Mouse (Mus musculus) limb, embryonic 10.5 days (tissue): ENCODE measurements at regions not wholly inside any gene's neighbourhood (a gene's known extent, or its start where the extent isn't known, plus 50 kb on each side); places are given as distances from the start of the nearest gene placed in this dataset.

Source experiments
- DNase-seq: peaks from one replicate; pipeline ENCODE4 v3.0.0-alpha.2; 2017; ENCODE audit warnings: low spot score
- H3K27ac ChIP-seq: fragments of 300-500 bp; sonication (generic); 2 replicates; pipeline ENCODE4 v1.5.1; 2016; ENCODE audit warnings: mild to moderate bottlenecking
- H3K27me3 ChIP-seq: fragments of 300-500 bp; sonication (generic); 2 replicates; pipeline ENCODE4 v1.6.1; 2016; ENCODE audit warnings: low read depth, mild to moderate bottlenecking; ENCODE audit not compliant: poor library complexity, severe bottlenecking
- H3K36me3 ChIP-seq: fragments of 300-500 bp; sonication (generic); 2 replicates; pipeline ENCODE4 v1.6.1; 2016; ENCODE audit warnings: mild to moderate bottlenecking, moderate library complexity
- H3K4me1 ChIP-seq: fragments of 300-500 bp; sonication (generic); 2 replicates; pipeline ENCODE4 v1.6.1; 2016
- H3K4me3 ChIP-seq: fragments of 300-500 bp; sonication (generic); 2 replicates; pipeline ENCODE4 v1.5.1; 2016; ENCODE audit warnings: mild to moderate bottlenecking, moderate library complexity
- H3K9me3 ChIP-seq: fragments of 300-500 bp; sonication (generic); replicated peaks from 2 replicates; pipeline ENCODE4 v1.6.1; 2016; ENCODE audit warnings: mild to moderate bottlenecking
- WGBS: fragments of 180-500 bp; shearing (Covaris S2); methylation state at CpG from one replicate; pipeline ENCODE4 v1.1.7; 2016; 5-methylcytosine and 5-hydroxymethylcytosine counted together

DNA sequence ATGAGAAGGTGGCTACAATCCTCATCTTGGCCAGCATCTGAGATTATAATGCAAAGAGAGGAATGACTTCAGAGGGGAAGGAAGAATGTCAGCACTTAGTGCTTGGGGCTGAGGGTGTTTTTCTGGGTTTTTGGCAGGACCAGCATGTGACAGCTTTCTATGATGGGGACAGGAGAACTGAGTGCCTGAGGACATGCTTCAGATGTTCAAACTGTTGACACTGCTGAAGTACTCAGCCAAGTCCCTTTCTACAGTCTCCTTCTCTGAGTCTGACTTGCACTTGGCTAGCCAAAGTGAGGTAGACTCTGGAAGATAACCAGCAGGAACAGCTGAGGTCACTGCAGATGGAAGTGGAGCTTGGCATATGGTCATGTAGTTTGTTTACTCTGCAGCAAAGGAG lies 402.1 kb upstream of the Klhl29 start:
- H3K9me3 ChIP-seq, result no peaks in the 10 kb centered on the region
- no peak for DNase-seq

GRCm38 (mm10) chr12:5771399-5771978 lies 396.0 kb upstream of the Klhl29 start:
- Histone ChIP-seq H3K9me3 (no peaks in the 10 kb centered on the region), H3K4me3 (no peak overlapping the region), H3K27ac (no peak overlapping the region), H3K27me3 (no peaks in the 10 kb centered on the region), H3K4me1 (no peaks in the 10 kb centered on the region), H3K36me3 (no peaks in the 10 kb centered on the region)
- DNase-seq, result no peak
- 71% methylated on average over 5 of the region's 5 CpGs for WGBS

More for the DNA sequence above, 402.1 kb upstream of the Klhl29 start:
- H3K27ac ChIP-seq, result no peak overlapping the region
- no peaks in the 10 kb centered on the region for H3K27me3 ChIP-seq
- no peak overlapping the region for H3K4me3 ChIP-seq
- no peaks in the 10 kb centered on the region for H3K36me3 ChIP-seq
- H3K4me1 ChIP-seq, result peaks cover 5% of the 10 kb centered on the region; the same call in 1 of the 2 replicates

DNA sequence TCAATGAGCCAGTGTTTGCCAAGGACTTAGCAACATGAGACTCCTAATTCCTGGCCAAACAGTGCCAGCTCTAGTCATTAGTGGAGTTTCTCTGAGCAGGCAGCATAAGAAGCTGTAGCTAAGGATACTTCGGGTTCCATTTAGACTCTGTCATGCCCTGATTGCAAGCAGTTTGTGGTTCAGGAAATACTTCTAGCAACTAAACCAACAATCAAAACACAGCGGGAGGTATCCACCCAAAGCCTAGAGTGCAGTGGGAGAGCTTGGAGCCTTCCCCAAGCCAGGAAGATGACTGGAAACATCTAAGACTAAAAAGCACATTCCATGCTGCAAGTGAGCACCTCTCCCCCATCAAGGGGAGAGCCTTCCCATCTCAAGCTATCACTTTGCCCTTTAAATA lies 395.0 kb upstream of the Klhl29 start:
- H3K36me3 ChIP-seq, result no peaks in the 10 kb centered on the region
- no peaks in the 10 kb centered on the region for H3K9me3 ChIP-seq
- WGBS, result 78% methylated on average over 2 of the region's 2 CpGs
- no peak overlapping the region for H3K27ac ChIP-seq
- DNase-seq, result no peak
- H3K4me1 ChIP-seq, result no peaks in the 10 kb centered on the region
- H3K27me3 ChIP-seq, result no peaks in the 10 kb centered on the region
- H3K4me3 ChIP-seq, result no peak overlapping the region

GRCm38 (mm10) chr12:5764445-5765170 lies 389.1 kb upstream of the Klhl29 start:
- no peak overlapping the region for H3K27ac ChIP-seq
- H3K36me3 ChIP-seq, result no peaks in the 10 kb centered on the region
- 63% methylated on average over 6 of the region's 6 CpGs for WGBS
- peaks cover 3% of the 10 kb centered on the region; the same call in 1 of the 2 replicates for H3K4me1 ChIP-seq
- no peak for DNase-seq
- H3K27me3 ChIP-seq, result no peaks in the 10 kb centered on the region
- H3K4me3 ChIP-seq, result no peak overlapping the region
- no peaks in the 10 kb centered on the region for H3K9me3 ChIP-seq

- H3K4me3 ChIP-seq, result no peak overlapping the region
- WGBS, result 75% methylated on average over 1 of the region's 1 CpGs
- no peak overlapping the region for H3K27ac ChIP-seq
- no peaks in the 10 kb centered on the region for H3K36me3 ChIP-seq
- no peaks in the 10 kb centered on the region for H3K27me3 ChIP-seq
- no peaks in the 10 kb centered on the region for H3K9me3 ChIP-seq
- DNase-seq, result no peak
- peaks cover 5% of the 10 kb centered on the region for H3K4me1 ChIP-seq
Observed at GRCm38 (mm10) chr12:5764026-5764425, 388.5 kb upstream of the Klhl29 start.

- WGBS, result 73% methylated on average over 6 of the region's 6 CpGs
- no peak for DNase-seq
- Histone ChIP-seq H3K9me3 (no peaks in the 10 kb centered on the region), H3K36me3 (no peaks in the 10 kb centered on the region), H3K4me3 (no peak overlapping the region), H3K27ac (no peak overlapping the region), H3K4me1 (peaks cover 8% of the 10 kb centered on the region), H3K27me3 (no peaks in the 10 kb centered on the region)
Observed at GRCm38 (mm10) chr12:5762306-5762927, 386.9 kb upstream of the Klhl29 start.

- Histone ChIP-seq H3K36me3 (no peaks in the 10 kb centered on the region), H3K27ac (no peak overlapping the region), H3K27me3 (no peaks in the 10 kb centered on the region), H3K4me3 (no peak overlapping the region), H3K9me3 (no peaks in the 10 kb centered on the region), H3K4me1 (peaks cover 5% of the 10 kb centered on the region)
- 73% methylated on average over 3 of the region's 3 CpGs for WGBS
- DNase-seq, result no peak
Observed at GRCm38 (mm10) chr12:5759485-5759884, 384.0 kb upstream of the Klhl29 start.

DNA sequence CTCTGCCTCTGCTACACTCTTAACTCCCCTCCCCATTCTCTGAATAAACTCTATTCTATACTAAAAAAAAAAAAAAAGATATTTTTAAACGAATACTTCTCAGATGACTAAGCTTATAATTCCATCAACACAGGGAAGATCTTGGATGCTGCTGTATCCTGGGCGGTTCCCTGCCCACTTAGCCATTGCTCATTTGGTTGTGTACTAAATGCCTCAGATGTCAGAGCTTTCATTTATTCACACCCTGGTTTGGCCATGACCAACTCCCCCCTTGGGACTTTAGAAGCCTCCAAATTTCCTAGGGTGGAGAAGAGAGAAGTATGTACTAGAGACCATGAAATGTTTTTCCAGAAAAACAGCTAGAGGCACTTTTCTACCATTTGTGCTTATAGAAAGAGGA lies 382.3 kb upstream of the Klhl29 start:
- DNase-seq, result no peak
- H3K27me3 ChIP-seq, result no peaks in the 10 kb centered on the region
- H3K9me3 ChIP-seq, result no peaks in the 10 kb centered on the region
- WGBS, result 91% methylated on average over 2 of the region's 2 CpGs
- no peaks in the 10 kb centered on the region for H3K36me3 ChIP-seq
- no peak overlapping the region for H3K27ac ChIP-seq
- H3K4me3 ChIP-seq, result no peak overlapping the region
- peaks cover 4% of the 10 kb centered on the region; the same call in 1 of the 2 replicates for H3K4me1 ChIP-seq

GRCm38 (mm10) chr12:5757361-5757760 lies 381.9 kb upstream of the Klhl29 start:
- Histone ChIP-seq H3K9me3 (no peaks in the 10 kb centered on the region), H3K36me3 (no peaks in the 10 kb centered on the region), H3K27ac (no peak overlapping the region), H3K4me1 (peaks cover 4% of the 10 kb centered on the region; the same call in 1 of the 2 replicates), H3K27me3 (no peaks in the 10 kb centered on the region), H3K4me3 (no peak overlapping the region)
- DNase-seq, result no peak
- WGBS, result 92% methylated on average over 4 of the region's 4 CpGs

DNA sequence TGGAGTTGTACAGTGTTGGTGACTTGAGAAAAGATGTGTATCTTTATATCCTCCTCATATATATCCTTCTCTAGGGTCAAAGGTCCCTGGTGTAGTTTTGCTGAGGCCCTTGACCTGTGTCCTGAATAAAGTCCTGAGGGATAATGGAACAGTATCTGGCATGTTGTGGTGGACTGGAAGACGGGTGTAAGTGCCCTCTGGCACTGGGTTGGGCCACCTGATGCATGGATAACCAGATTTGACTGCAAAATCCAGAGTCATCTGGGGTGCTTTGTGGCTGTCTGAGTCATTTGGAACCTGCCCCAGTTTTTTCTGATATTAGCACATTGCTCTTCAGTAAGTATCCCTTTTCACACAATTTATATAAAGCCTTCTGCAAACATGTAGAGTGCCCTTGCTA lies 378.3 kb upstream of the Klhl29 start:
- Histone ChIP-seq H3K4me1 (0 out of 2 replicates have a peak, but pooled peaks cover under 1% of the 10 kb centered on the region), H3K27me3 (no peaks in the 10 kb centered on the region), H3K36me3 (no peaks in the 10 kb centered on the region), H3K9me3 (no peaks in the 10 kb centered on the region), H3K27ac (no peak overlapping the region), H3K4me3 (no peak overlapping the region)
- DNase-seq, result no peak
- WGBS, result 78% methylated on average over 1 of the region's 1 CpGs

- no peak overlapping the region for H3K4me3 ChIP-seq
- WGBS, result 91% methylated on average over 2 of the region's 2 CpGs
Observed at GRCm38 (mm10) chr12:5744086-5744709, 368.7 kb upstream of the Klhl29 start.

GRCm38 (mm10) chr12:5736066-5736465 lies 360.6 kb upstream of the Klhl29 start:
- no peaks in the 10 kb centered on the region for H3K36me3 ChIP-seq
- peaks cover 20% of the 10 kb centered on the region for H3K4me1 ChIP-seq
- no peaks in the 10 kb centered on the region for H3K27me3 ChIP-seq
- H3K27ac ChIP-seq, result 0 out of 2 replicates have a peak overlapping the region, but pooled peaks have one; percentile 50
- no peak overlapping the region for H3K4me3 ChIP-seq
- no peak for DNase-seq
- 50% methylated on average over 1 of the region's 1 CpGs for WGBS
- no peaks in the 10 kb centered on the region for H3K9me3 ChIP-seq

More at GRCm38 (mm10) chr12:5744086-5744709, 368.7 kb upstream of the Klhl29 start:
- no peaks in the 10 kb centered on the region for H3K9me3 ChIP-seq
- no peak for DNase-seq
- no peaks in the 10 kb centered on the region for H3K27me3 ChIP-seq
- no peaks in the 10 kb centered on the region for H3K36me3 ChIP-seq
- no peaks in the 10 kb centered on the region for H3K4me1 ChIP-seq
- no peak overlapping the region for H3K27ac ChIP-seq

- H3K4me1 ChIP-seq, result peaks cover 20% of the 10 kb centered on the region
- no peak overlapping the region for H3K4me3 ChIP-seq
- H3K36me3 ChIP-seq, result no peaks in the 10 kb centered on the region
- 96% methylated on average over 3 of the region's 3 CpGs for WGBS
- H3K27ac ChIP-seq, result no peak overlapping the region
- H3K27me3 ChIP-seq, result no peaks in the 10 kb centered on the region
- no peak for DNase-seq
- no peaks in the 10 kb centered on the region for H3K9me3 ChIP-seq
Observed at GRCm38 (mm10) chr12:5734902-5735301, 359.4 kb upstream of the Klhl29 start.
